8 mouse cellular contexts compared by ENCODE assay signal in genomic region chr17:57059486-57059977, GRCm38 (mm10). TPM values are rescaled to one million over a fixed set of nuclear protein-coding genes. Genes with fewer than 3 reads are reported as not detected.
DNase-seq lines count a peak whose midpoint lies in the region; ATAC-seq lines count a peak whose summit lies in the region.

Gene Slc25a23, minus strand, starts transcription at chr17:57059863.

- H3K9ac ChIP-seq in embryonic facial prominence, embryonic 14.5 days (ENCODE audit: low read depth, low read length) = peak within 1 kb of the TSS; percentile 73
- H3K9ac ChIP-seq in kidney, embryonic 16.5 days (replicated peaks; ENCODE audit: low read length) = peak within 1 kb of the TSS; percentile 85
- peak within 1 kb of the TSS; percentile 47 for H3K9ac ChIP-seq in limb, embryonic 15.5 days
- peak within 1 kb of the TSS; percentile 86 for H3K9ac ChIP-seq in stomach, embryonic 16.5 days (ENCODE audit: low read length)

- H3K4me3 ChIP-seq in embryonic facial prominence, embryonic 14.5 days (ENCODE audit: low read depth, low read length) = peak within 1 kb of the TSS; percentile 81
- H3K4me3 ChIP-seq in heart, embryonic 10.5 days = peak within 1 kb of the TSS; percentile 88
- H3K4me3 ChIP-seq in kidney, embryonic 16.5 days (ENCODE audit: low read length) = peak within 1 kb of the TSS; percentile 83
- H3K4me3 ChIP-seq in limb, embryonic 15.5 days = peak within 1 kb of the TSS; percentile 64
- H3K4me3 ChIP-seq in stomach, embryonic 16.5 days (replicated peaks; ENCODE audit: low read length) = peak within 1 kb of the TSS; percentile 78

- peak within 1 kb of the TSS; percentile 1; the same call in 1 of the 2 replicates for H3K27ac ChIP-seq in embryonic facial prominence, embryonic 14.5 days (replicated peaks; ENCODE audit: low read depth, low read length)
- peak within 1 kb of the TSS; percentile 88 for H3K27ac ChIP-seq in heart, embryonic 10.5 days
- H3K27ac ChIP-seq in kidney, embryonic 16.5 days (ENCODE audit: low read length) = peak within 1 kb of the TSS; percentile 79
- H3K27ac ChIP-seq in limb, embryonic 15.5 days = no peak within 1 kb of the TSS
- H3K27ac ChIP-seq in stomach, embryonic 16.5 days (ENCODE audit: low read length) = peak within 1 kb of the TSS; percentile 87

- H3K27me3 ChIP-seq in embryonic facial prominence, embryonic 14.5 days (replicated peaks; ENCODE audit: control insufficient read depth, insufficient read depth, low read length) = peaks cover 34% of the 10 kb centered on the region
- peaks cover 44% of the 10 kb centered on the region for H3K27me3 ChIP-seq in heart, embryonic 10.5 days (ENCODE audit: insufficient read depth, poor library complexity, severe bottlenecking)
- H3K27me3 ChIP-seq in kidney, embryonic 16.5 days (ENCODE audit: insufficient read depth, low read length) = peaks cover 28% of the 10 kb centered on the region
- peaks cover 45% of the 10 kb centered on the region for H3K27me3 ChIP-seq in limb, embryonic 15.5 days
- peaks cover 18% of the 10 kb centered on the region for H3K27me3 ChIP-seq in stomach, embryonic 16.5 days (ENCODE audit: control insufficient read depth, insufficient read depth, low read length)

- H3K36me3 ChIP-seq in embryonic facial prominence, embryonic 14.5 days (ENCODE audit: control insufficient read depth, insufficient read depth, low read length) = peaks cover 4% of the 10 kb centered on the region; the same call in 1 of the 2 replicates
- peaks cover 18% of the 10 kb centered on the region for H3K36me3 ChIP-seq in heart, embryonic 10.5 days
- 0 out of 2 replicates have a peak, but pooled peaks cover 8% of the 10 kb centered on the region for H3K36me3 ChIP-seq in kidney, embryonic 16.5 days (ENCODE audit: insufficient read depth, low read length)
- H3K36me3 ChIP-seq in limb, embryonic 15.5 days = 0 out of 2 replicates have a peak, but pooled peaks cover 7% of the 10 kb centered on the region
- H3K36me3 ChIP-seq in stomach, embryonic 16.5 days (ENCODE audit: control insufficient read depth, insufficient read depth, low read length) = no peaks in the 10 kb centered on the region

- peak; percentile 27 to 46 for DNase-seq in urinary bladder, adult 18-20 months (ENCODE audit: low spot score in 2 of 2)
- no peak for DNase-seq in urinary bladder, postnatal 10 days (ENCODE audit: low spot score)
- DNase-seq in embryonic facial prominence, embryonic 14.5 days (ENCODE audit: low spot score) = peak; percentile 91
- peak; percentile 93 for DNase-seq in heart, embryonic 10.5 days (ENCODE audit: low spot score)
- peak; percentile 78 for DNase-seq in naive thymus-derived CD4-positive, alpha-beta T cell, adult 2 months (ENCODE audit: low read depth)

- H3K9me3 ChIP-seq in embryonic facial prominence, embryonic 14.5 days (ENCODE audit: control insufficient read depth, low read length) = no peaks in the 10 kb centered on the region
- no peaks in the 10 kb centered on the region for H3K9me3 ChIP-seq in heart, embryonic 10.5 days
- no peaks in the 10 kb centered on the region for H3K9me3 ChIP-seq in kidney, embryonic 16.5 days (ENCODE audit: low read length)
- no peaks in the 10 kb centered on the region for H3K9me3 ChIP-seq in limb, embryonic 15.5 days
- H3K9me3 ChIP-seq in stomach, embryonic 16.5 days (replicated peaks; ENCODE audit: control insufficient read depth, low read length) = no peaks in the 10 kb centered on the region

- peak; percentile 78 for ATAC-seq in embryonic facial prominence, embryonic 14.5 days (ENCODE audit: low read depth)
- peak; percentile 65 for ATAC-seq in kidney, embryonic 16.5 days (ENCODE audit: low FRiP score, low TSS enrichment)
- peak; percentile 62 for ATAC-seq in limb, embryonic 15.5 days (ENCODE audit: insufficient number of reproducible peaks, low FRiP score, low TSS enrichment, low read depth)
- ATAC-seq in stomach, embryonic 16.5 days (ENCODE audit: insufficient read depth, low FRiP score) = peak; percentile 44; the same call in 1 of the 2 replicates

- peaks cover 4% of the 10 kb centered on the region for H3K4me1 ChIP-seq in embryonic facial prominence, embryonic 14.5 days (ENCODE audit: control insufficient read depth, insufficient read depth, low read length)
- H3K4me1 ChIP-seq in heart, embryonic 10.5 days = peaks cover 35% of the 10 kb centered on the region
- peaks cover 19% of the 10 kb centered on the region for H3K4me1 ChIP-seq in kidney, embryonic 16.5 days (ENCODE audit: insufficient read depth, low read length)
- H3K4me1 ChIP-seq in limb, embryonic 15.5 days = peaks cover 32% of the 10 kb centered on the region
- peaks cover 12% of the 10 kb centered on the region; the same call in 1 of the 2 replicates for H3K4me1 ChIP-seq in stomach, embryonic 16.5 days (ENCODE audit: control insufficient read depth, insufficient read depth, low read length)

- H3K4me2 ChIP-seq in embryonic facial prominence, embryonic 14.5 days (ENCODE audit: low read depth, low read length) = peak within 1 kb of the TSS; percentile 82
- peak within 1 kb of the TSS; percentile 83 for H3K4me2 ChIP-seq in kidney, embryonic 16.5 days (replicated peaks; ENCODE audit: low read depth, low read length)
- H3K4me2 ChIP-seq in limb, embryonic 15.5 days = peak within 1 kb of the TSS; percentile 91
- H3K4me2 ChIP-seq in stomach, embryonic 16.5 days (ENCODE audit: low read depth, low read length) = peak within 1 kb of the TSS; percentile 94

- WGBS in embryonic facial prominence, embryonic 14.5 days = 0% methylated on average over 1 of the region's 45 CpGs
- under 1% methylated on average over 33 of the region's 45 CpGs for WGBS in heart, embryonic 10.5 days
- under 1% methylated on average over 39 of the region's 45 CpGs for WGBS in kidney, embryonic 16.5 days
- WGBS in limb, embryonic 15.5 days = under 1% methylated on average over 35 of the region's 45 CpGs
- under 1% methylated on average over 42 of the region's 45 CpGs for WGBS in stomach, embryonic 16.5 days

RNA-seq across cellular contexts. Expression of gene Slc25a23, which starts in this region (rescaled TPM):
- polyA plus RNA-seq in embryonic facial prominence, embryonic 14.5 days (2014; fragmentation: Nextera tagmentation; extraction: Ambion mirVana) = 6.9 and 7.8 TPM in 2 replicates
- 8.6 and 8.7 TPM in 2 replicates for polyA plus RNA-seq in heart, embryonic 10.5 days (2016; fragmentation: Nextera tagmentation; extraction: Ambion mirVana)
- polyA plus RNA-seq in kidney, embryonic 16.5 days (2015; fragmentation: Nextera tagmentation; extraction: Ambion mirVana) = 11.2 and 14.0 TPM in 2 replicates
- polyA plus RNA-seq in limb, embryonic 15.5 days (2015; fragmentation: Nextera tagmentation; extraction: Ambion mirVana) = 5.5 and 5.7 TPM in 2 replicates
- polyA plus RNA-seq in stomach, embryonic 16.5 days (2015; fragmentation: Nextera tagmentation; extraction: Ambion mirVana) = 6.5 and 7.4 TPM in 2 replicates
